Mouse (Mus musculus) MEL (cell line): ENCODE results near the gene Ripply2. TPM values are rescaled to one million over a fixed set of nuclear protein-coding genes. Genes with fewer than 3 reads are reported as not detected.

Experiments used
- DNase-seq: peaks from one replicate; pipeline ENCODE4 v3.0.0; 2011; ENCODE audit warnings: low read depth, low spot score
- H3K27ac ChIP-seq: 2 replicates; pipeline ENCODE4 v1.5.1; 2012; ENCODE audit warnings: low read depth, mild to moderate bottlenecking, control low read depth, low read length, moderate library complexity; ENCODE audit not compliant: control insufficient read depth
- H3K27me3 ChIP-seq, 2 experiments: fragments of 150-350 bp in 1 of 2; sonication (generic) in 1 of 2; 2 replicates each; pipeline ENCODE4 v1.6.1; 2012; ENCODE audit warnings: low read length in 2 of 2, mild to moderate bottlenecking in 2 of 2, improper control_type of control experiment in 1 of 2, moderate library complexity in 1 of 2; ENCODE audit not compliant: insufficient read depth in 2 of 2, control insufficient read depth in 1 of 2
- H3K36me3 ChIP-seq, 2 experiments: 2 replicates each; pipeline ENCODE4 v1.6.1; 2012 to 2014; ENCODE audit warnings: low read length in 2 of 2, improper control_type of control experiment in 1 of 2, inconsistent platforms in 1 of 2, mild to moderate bottlenecking in 1 of 2; ENCODE audit not compliant: insufficient read depth in 2 of 2, control insufficient read depth in 1 of 2
- H3K4me1 ChIP-seq, 2 experiments: fragments of 150-350 bp in 1 of 2; sonication (generic) in 1 of 2; 2 replicates each; pipeline ENCODE4 v1.6.1; 2012; ENCODE audit warnings: low read length in 2 of 2, improper control_type of control experiment in 1 of 2, mild to moderate bottlenecking in 1 of 2; ENCODE audit not compliant: insufficient read depth in 2 of 2, control insufficient read depth in 1 of 2
- H3K4me3 ChIP-seq, 2 experiments: fragments of 150-350 bp in 1 of 2; sonication (generic) in 1 of 2; 2 replicates each; pipeline ENCODE4 v1.5.1; 2012; ENCODE audit warnings: low read depth in 2 of 2, low read length in 2 of 2, mild to moderate bottlenecking in 2 of 2, moderate library complexity in 2 of 2, control low read depth in 1 of 2, improper control_type of control experiment in 1 of 2; ENCODE audit not compliant: control insufficient read depth in 1 of 2, insufficient read depth in 1 of 2
- H3K79me2 ChIP-seq: 2 replicates; pipeline ENCODE4 v1.6.1; 2012; ENCODE audit warnings: mild to moderate bottlenecking, low read length, moderate library complexity; ENCODE audit not compliant: control insufficient read depth, poor library complexity, insufficient read depth
- H3K9ac ChIP-seq: 2 replicates; pipeline ENCODE4 v1.6.1; 2012; ENCODE audit warnings: low read depth, mild to moderate bottlenecking, control low read depth, low read length, moderate library complexity; ENCODE audit not compliant: control insufficient read depth, poor library complexity, severe bottlenecking
- H3K9me3 ChIP-seq: fragments of 150-350 bp; sonication (generic); replicated peaks from 2 replicates; pipeline ENCODE4 v1.6.1; 2012; ENCODE audit warnings: mild to moderate bottlenecking, low read length, improper control_type of control experiment, moderate library complexity; ENCODE audit not compliant: insufficient read depth
- CTCF ChIP-seq, 3 experiments: IDR thresholded peaks in 2 of 3; conservative IDR thresholded peaks in 1 of 3; 2 replicates each; pipeline ENCODE4 v1.5.1; 2011 to 2012; ENCODE audit warnings: low read length in 3 of 3, low read depth in 2 of 3, mild to moderate bottlenecking in 2 of 3, improper control_type of control experiment in 1 of 3, inconsistent platforms in 1 of 3, mixed read lengths in 1 of 3, moderate library complexity in 1 of 3; ENCODE audit not compliant: control insufficient read depth in 1 of 3, insufficient read depth in 1 of 3, poor library complexity in 1 of 3, severe bottlenecking in 1 of 3
- MAX ChIP-seq: IDR thresholded peaks from 2 replicates; pipeline ENCODE4 v1.6.1; 2011; ENCODE audit warnings: low read length, improper control_type of control experiment
- MAZ ChIP-seq: IDR thresholded peaks from 2 replicates; pipeline ENCODE4 v1.6.1; 2012; ENCODE audit warnings: low read depth, mild to moderate bottlenecking, inconsistent platforms, low read length, improper control_type of control experiment
- MXI1 ChIP-seq: IDR thresholded peaks from 2 replicates; pipeline ENCODE4 v1.6.1; 2011; ENCODE audit warnings: mild to moderate bottlenecking, low read depth, low read length, improper control_type of control experiment
- MYC ChIP-seq: IDR thresholded peaks from 2 replicates; pipeline ENCODE4 v1.6.1; 2011; ENCODE audit warnings: low read depth, mild to moderate bottlenecking, low read length, improper control_type of control experiment, moderate library complexity
- POLR2AphosphoS2 ChIP-seq: IDR thresholded peaks from 2 replicates; pipeline ENCODE4 v1.6.1; 2011; ENCODE audit warnings: low read length, improper control_type of control experiment
- RAD21 ChIP-seq: IDR thresholded peaks from 2 replicates; pipeline ENCODE4 v1.6.1; 2011; ENCODE audit warnings: mild to moderate bottlenecking, low read depth, low read length, improper control_type of control experiment
- RCOR1 ChIP-seq: IDR thresholded peaks from 2 replicates; pipeline ENCODE4 v1.6.1; 2012; ENCODE audit warnings: low read depth, mild to moderate bottlenecking, inconsistent platforms, low read length, improper control_type of control experiment
- SIN3A ChIP-seq: IDR thresholded peaks from 2 replicates; pipeline ENCODE4 v1.6.1; 2012; ENCODE audit warnings: low read length, improper control_type of control experiment, inconsistent platforms
- SMC3 ChIP-seq: IDR thresholded peaks from 2 replicates; pipeline ENCODE4 v1.6.1; 2011; ENCODE audit warnings: low read depth, low read length, improper control_type of control experiment
- USF1 ChIP-seq: IDR thresholded peaks from 2 replicates; pipeline ENCODE4 v1.6.1; 2014; ENCODE audit warnings: low read depth, mild to moderate bottlenecking, inconsistent platforms, low read length, improper control_type of control experiment, moderate library complexity
- ZC3H11A ChIP-seq: IDR thresholded peaks from 2 replicates; pipeline ENCODE4 v1.6.1; 2012; ENCODE audit warnings: low read depth, mild to moderate bottlenecking, inconsistent platforms, low read length, improper control_type of control experiment
- polyA plus RNA-seq, 2 experiments: library from polyadenylated mRNA; stranded (reverse) in 1 of 2; unstranded in 1 of 2; fragments of >175 nt in 1 of 2; fragments of >200 nt in 1 of 2; gene quantifications; 2 replicates each; pipeline versions ENCODE4 v1.2.1 to v1.2.4; 2012; ENCODE audit warnings: low replicate concordance in 2 of 2, low read depth in 1 of 2; ENCODE audit not compliant: insufficient read length in 2 of 2, insufficient read depth in 1 of 2, missing spikeins in 1 of 2
- total RNA-seq: library from RNA; depleted of rRNA; stranded (reverse); fragments of 300-350 nt; gene quantifications from 2 replicates; pipeline ENCODE4 v1.2.3, GENCODE M21; 2012

Ripply2 gene
- total and polyA plus RNA-seq, 3 experiments, result not detected

DNA sequence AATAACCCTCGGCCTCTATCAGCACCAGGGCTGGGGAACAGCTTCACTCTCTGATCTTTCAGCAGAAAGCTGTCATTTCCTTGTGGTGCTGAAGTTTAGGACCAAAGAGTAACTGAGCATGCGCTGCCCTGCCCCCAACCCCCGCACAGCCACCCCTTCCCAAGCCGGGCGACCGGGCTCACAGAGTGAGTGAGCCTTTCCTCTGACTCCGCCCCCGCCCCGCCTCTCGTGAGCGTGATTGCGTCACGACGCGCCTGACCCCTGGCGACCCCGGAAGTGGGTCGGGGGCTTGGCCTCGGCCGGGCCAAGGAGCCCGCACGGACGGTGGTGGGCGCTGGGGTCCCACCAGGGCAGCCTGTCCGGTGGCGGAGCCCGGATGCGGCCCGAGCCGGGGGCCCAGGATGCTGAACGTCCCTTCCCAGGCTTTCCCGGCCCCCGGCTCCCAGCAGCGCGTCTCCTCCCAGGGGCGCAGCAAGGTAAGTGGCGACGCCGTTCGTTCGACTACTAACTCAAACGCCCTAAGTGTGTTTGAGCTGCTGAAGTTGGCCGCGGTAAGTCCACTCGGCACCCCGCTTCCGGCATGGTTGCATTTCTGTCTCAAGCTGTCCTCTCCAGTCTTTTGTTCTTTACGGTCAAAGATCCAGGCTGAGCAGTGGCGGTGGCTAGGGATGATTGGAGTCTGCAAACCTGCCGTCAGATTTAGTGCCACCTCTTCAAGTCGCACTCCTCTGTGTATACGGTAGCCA lies 6.6 kb downstream of the Ripply2 start, which contains the start of gene Cyb5r4 (continued):
- TF ChIP-seq MAZ (0 out of 2 replicates have a peak, but pooled peaks have one; percentile 58), MAX (no peak), RCOR1 (no peak), POLR2AphosphoS2 (no peak)

DNA sequence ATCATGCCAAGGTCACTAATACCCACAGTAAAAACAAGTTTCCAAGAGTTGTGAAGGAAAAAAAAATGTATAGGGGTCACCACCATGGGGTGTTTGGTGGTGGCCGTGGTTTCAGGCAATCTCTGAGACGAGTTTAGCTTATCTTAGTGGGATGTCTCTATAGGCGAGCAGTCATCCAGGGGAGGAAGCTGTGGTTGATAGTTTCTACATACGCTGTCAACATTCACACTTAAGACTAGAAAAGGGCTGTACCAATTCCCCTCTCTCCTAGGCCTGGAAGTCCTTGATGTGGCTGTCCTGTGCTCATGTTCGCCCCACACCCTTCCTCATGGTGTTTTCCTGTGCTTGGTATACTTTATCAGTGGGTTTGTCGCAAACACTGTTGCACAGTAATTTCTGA lies 10.4 kb downstream of the Ripply2 start:
- TF ChIP-seq USF1 (no peak), MXI1 (no peak), RCOR1 (peak; percentile 45; the same call in 1 of the 2 replicates)
- H3K27me3 ChIP-seq, result no peaks in the 10 kb centered on the region
- H3K9me3 ChIP-seq, result no peaks in the 10 kb centered on the region
- H3K79me2 ChIP-seq, result peaks cover 13% of the 10 kb centered on the region
- no peak overlapping the region for H3K9ac ChIP-seq
- no peak overlapping the region for H3K27ac ChIP-seq
- peaks cover 4 to 19% of the 10 kb centered on the region in 2 experiments for H3K36me3 ChIP-seq
- peaks cover 0 to 8% of the 10 kb centered on the region in 2 experiments; a peak in 3 of 4 replicates for H3K4me1 ChIP-seq
- DNase-seq, result peak; percentile 50
- H3K4me3 ChIP-seq, result no peak overlapping the region

DNA sequence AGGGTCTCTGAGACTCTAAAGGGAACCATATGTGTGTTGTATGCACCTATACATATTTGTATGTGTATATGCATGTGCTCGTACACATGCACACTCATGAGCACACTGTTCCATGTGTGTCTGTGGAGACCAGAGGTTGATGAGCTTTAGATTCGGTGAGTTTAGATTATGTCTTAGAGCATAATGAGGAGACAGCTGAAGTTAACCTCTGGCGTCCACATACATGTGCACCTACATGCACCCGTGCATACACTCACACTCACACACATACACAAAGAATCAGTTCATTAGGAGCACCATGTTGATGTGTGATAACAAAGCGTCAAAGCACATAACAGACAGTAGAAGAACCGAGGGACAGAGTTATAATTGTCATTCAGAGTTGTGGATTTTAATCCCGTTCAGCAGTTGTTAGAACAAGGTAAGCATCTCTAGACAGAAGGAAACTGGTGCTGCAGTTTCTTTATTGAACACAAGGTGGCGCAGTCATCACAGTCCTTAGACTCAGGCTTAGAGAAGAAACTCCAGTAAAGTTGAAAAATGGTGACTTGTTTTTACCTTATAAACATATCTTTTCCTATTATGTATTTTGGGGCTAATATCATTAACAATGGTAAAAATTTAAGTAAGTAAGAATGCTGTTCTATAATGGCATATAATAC lies 12.2 kb downstream of the Ripply2 start:
- Histone ChIP-seq H3K9ac (no peak overlapping the region), H3K27me3 (no peaks in the 10 kb centered on the region), H3K9me3 (no peaks in the 10 kb centered on the region), H3K27ac (no peak overlapping the region), H3K36me3 (peaks cover 4 to 16% of the 10 kb centered on the region in 2 experiments), H3K79me2 (peaks cover 8% of the 10 kb centered on the region; the same call in 1 of the 2 replicates), H3K4me3 (no peak overlapping the region), H3K4me1 (peaks cover 0 to 8% of the 10 kb centered on the region in 2 experiments; a peak in 3 of 4 replicates)
- TF ChIP-seq ZC3H11A (peak; percentile 41), USF1 (no peak), SMC3 (peak; percentile 80), RAD21 (peak; percentile 72), CTCF (IDR thresholded peaks at IDR 0.05 in 2 of 3, conservative IDR thresholded peaks at IDR 0.05 in 1 of 3; ENCODE audit: control insufficient read depth in 1 of 3, insufficient read depth in 1 of 3, low read depth in 2 of 3, low read length in 3 of 3, poor library complexity in 1 of 3, severe bottlenecking in 1 of 3) (peak; percentile 52 to 80 (median 79)), MYC (no peak), SIN3A (peak; percentile 34; the same call in 1 of the 2 replicates)
- peak; percentile 80 for DNase-seq
